Mouse (Mus musculus): ENCODE data around the gene Dpysl5.
"Not testable (repeated sequence)": the region's sequence is repeated elsewhere in the genome, so short reads cannot be mapped to it uniquely, and the experiment has no call there.

Dpysl5 gene

DNA sequence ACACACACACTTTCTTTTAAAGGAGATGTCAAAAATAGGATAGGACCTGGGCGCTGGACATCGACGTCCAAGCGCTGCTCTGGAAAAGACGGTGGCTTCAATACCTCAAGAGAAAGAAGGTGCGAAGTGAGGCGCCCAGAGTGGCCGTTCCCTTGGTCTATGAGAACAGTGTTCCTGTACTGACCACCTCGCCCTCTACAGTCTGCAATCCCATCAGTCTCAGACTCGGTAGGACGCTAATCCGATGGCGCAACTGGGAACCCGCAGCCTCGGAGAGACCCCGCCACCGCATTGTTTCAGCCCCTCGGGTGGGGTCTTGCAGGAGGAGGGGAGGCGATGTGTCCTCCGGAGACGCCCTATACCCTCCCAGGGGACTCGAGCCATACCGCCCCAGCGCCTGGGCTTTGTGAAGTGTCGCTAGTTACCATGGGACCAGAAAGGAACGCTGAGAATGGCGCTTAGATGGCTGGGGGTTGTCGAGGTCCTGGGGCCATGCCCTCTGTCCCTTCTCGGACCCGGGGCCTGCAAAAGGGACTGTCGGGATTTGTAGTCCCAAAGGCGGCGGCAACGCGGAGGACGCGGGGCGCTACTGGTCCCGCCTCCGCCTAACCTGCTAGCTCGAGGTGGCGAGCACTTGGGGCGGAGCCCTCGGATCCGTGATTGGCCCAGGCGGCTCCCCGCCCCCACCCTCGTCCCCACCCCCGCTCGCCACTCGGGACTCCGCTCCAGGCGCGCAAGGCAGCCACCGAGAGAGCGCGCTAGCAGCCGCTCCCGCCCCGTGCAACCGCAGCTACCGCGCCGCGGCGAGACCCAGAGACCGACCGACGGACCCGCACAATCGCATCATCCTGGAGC, at the start of gene Dpysl5:
TSS of gene Dpysl5 (plus strand) at position 418 of the 855 bp plus-strand sequence.
- no peak for DNase-seq (ENCODE audit: low read depth)

DNA sequence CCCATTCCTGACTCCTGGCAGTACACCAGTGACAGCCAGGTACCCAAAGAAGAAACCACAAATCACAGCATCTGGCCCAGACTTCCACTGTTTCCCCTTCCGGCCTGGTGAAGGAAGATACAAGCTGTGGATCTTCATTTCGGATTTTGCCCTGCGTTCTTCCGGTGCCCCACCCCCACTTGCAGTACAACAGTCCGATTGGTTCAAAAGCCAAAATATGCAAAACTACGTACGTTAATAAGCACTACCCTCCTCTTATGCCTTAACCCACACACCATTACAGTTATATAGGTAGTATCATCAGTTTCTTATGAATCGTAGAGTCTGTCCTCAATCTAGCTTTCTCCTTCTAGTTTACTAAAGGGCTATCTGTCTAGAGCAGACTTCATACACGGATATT, 46.0 kb upstream of the Dpysl5 start:
- DNase-seq (ENCODE audit: low read depth), result no peak

DNA sequence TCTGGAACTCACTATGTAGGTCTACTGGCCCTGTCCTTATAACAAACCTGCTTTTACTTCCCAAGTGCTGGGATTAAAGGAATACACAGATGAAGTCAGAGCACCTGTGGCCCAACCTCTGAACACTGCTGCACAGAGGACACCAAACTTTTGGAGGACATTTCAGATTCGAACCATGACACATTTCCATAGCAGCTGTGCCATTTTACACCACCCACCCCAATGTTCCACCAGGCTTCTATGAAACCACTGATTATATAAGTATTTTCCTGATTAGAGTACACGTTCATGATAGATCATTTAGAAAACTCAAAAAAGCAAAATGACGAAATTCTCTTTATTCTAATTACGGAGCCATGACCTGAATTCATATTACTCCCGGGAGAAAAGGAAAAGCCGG, 45.4 kb upstream of the Dpysl5 start:
- no peak for DNase-seq (ENCODE audit: low read depth)

DNA sequence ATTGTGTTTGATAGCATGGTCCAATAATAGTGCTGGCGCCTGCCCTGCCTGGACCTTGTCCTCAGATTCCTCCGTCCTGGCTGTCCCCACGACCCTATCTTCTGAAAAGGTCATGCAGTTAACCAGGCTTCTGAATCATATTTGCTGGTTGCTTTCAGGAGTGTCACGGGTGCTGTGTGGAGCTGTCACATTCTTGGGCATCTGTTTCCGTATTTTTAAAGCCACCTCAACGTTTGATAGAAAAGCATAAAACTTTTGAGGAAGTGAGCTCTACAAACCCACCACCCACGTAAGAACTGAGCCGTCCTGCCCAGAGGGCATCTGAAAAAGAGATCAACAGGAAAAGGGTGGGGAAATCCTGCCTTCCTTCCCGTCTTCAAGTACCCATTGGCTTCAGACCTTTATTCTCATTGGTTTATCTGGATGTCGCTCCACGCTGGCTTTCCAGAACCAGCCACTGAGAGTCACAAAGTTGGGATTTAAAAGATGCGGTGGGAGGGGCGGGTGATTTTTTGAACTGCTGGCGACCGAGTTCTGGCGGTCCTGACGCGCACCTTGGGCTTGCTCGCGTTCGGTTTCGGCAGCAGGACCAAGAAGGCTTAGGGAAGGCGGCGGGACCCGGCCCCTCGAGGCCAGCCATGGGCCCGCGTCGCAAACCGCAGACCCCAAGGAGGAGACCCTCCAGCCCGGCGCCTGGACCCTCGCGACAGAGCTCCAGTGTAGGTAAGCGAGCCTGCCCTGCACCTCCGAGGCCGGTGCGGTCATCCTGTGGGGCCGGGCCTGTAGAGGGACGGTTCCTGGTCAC, 44.8 kb upstream of the Dpysl5 start, which contains the start of gene Cenpa:
TSS of gene Cenpa (plus strand) at position 387 of the 805 bp plus-strand sequence.
- DNase-seq (ENCODE audit: low read depth), result peak; percentile 90

DNA sequence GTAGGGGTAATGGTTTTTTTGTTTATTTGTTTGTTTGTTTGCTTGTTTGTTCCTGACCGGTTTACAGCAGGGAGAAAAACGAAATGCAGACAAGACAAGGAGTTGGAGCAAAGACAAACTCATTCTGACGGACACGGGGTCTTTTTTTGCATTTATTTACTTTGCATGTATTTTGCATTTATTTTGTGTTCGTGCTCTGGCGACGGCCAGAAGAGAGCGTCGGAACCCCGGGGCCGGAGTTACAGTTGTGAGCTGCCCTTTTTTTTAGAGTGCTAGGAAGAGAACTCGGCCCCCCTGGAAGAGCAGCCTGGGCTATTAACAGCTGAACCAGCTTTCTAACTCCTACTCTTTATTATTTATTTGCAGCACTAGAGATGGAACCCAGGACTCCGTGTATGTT, 44.1 kb upstream of the Dpysl5 start:
- no peak for DNase-seq (ENCODE audit: low read depth)

DNA sequence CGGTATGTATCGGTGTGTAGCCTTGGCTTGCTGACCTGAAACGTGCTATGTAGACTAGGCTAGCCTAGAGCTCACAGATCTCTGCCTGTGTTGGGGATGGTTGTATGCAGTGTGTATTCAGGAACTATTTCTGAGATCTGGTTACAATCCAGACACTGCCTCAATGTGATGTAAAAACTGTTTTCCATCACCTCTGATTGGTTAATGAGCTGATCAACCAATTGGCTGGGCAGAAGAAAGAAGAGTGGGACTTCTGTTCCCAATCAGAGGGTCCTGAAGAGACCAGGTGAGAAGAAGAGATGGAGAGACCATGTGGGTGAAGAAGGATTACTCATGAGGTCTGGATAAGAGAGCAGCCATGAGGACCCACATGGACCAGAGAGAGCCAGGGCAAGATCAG, 43.7 kb upstream of the Dpysl5 start:
- DNase-seq (ENCODE audit: low read depth), result no peak

DNA sequence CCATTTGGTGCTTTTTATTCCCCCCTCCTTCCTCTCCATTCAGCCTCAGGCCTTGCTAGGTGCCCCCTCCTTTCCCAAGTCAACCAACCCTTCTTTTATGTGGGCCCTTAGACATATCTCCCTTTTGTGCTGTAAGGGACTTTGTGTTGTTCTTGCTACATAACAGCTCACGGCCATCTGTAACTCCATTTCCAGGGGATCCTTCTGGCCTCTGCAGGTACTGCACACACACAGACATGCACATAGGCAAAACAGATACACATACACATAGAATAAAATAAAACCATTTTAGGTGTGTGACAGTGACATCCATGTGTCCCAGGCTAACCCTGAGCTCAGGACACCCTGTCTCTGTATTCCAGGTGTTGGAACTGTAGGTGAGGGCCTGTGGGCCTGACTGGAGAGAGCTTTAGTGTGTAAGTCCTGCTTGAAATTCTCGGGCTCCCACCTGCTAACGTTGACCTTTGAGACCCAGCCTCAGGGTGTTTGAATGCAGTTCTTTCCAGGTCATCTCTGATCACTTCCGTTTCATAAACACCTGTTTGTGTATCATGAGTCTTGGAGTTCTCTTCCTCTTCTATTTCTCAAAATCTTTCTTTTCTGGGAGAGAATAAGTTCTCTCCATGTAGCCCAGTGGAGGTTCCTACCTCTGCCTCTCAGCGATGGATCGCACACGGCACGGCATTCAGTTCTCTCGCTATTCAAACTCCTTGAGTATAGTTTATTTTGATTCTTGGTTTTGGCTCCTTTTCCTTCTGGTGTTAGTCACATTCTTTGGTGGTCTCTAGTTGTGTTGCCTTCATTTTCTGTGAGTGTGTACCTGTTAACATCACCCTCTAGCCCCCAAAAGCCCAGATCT, 42.5 kb upstream of the Dpysl5 start:
- no peak for DNase-seq (ENCODE audit: low read depth)

DNA sequence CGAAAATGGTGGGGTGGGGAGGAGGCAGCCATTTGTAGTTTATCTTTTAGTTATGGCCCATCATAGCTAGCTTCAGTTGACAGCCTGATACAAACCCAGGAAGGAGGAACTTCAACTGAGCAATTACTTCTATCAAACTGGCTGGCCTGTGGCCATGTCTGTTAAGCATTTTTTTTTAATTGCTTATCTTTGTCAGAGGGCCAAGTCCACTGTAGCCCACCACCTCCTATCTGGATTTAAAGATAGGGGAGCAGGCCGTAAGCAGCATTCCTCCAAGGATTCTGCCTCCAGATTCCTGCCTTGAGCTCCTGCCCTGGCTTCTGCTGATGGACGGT, 41.9 kb upstream of the Dpysl5 start:
- DNase-seq (ENCODE audit: low read depth), result no peak

DNA sequence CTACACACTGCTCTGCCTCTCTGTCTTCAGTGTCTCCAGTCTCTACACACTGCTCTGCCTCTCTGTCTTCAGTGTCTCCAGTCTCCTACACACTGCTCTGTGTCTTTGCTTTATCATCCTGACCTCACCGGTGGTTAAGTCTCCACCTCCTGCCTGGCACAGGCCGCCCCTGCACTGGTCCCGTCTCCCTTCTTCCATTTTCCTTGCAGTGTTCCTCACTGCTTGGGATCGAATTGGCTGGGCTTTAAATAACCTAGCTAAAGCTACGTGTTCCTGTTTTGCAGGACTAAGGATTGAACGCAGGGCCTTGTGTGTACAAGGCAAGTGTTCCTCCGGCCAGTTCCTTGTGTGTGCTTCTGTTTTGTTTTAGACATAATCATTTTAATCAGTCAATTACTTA, 41.3 kb upstream of the Dpysl5 start:
- no peak for DNase-seq (ENCODE audit: low read depth)

DNA sequence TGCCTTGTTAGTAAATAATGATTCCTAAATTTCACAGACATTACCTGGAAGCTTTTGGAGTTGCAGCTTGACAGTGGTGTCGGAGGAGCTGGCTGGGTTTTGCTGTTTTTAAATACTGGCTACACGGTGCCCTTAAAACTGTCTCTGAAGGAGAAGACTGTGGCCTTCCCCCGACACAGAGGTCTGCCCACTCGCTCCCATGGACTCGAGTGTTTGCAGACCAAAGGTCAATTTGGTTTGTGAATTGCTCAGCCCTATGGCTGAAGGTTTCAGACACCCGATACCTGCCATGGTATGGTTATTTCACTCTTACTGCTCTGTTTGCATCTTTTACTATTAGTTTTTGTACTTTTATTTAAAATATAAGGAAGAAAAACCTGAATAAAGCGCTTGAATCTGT, 37.4 kb upstream of the Dpysl5 start:
- no peak for DNase-seq (ENCODE audit: low read depth)

DNA sequence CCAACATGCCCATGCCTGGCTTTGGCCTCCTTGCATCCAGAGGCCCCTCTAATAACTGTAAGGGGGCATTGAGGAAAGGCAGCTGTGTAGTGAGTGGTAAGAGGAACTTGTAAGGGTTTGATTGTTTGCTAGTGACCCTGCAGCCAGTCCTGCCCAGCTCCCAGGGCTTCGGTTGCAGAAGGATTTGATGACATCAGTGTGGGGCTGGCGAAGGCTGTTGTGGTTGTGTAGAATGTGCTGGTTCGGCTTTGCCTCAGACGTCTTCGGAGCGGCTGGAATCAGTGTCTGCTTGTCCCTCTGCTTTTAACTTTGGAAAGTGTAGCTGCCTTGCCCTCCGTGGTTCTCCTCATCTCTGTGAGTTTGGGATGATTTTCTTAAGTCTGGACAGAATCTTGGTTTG, 34.6 kb upstream of the Dpysl5 start:
- DNase-seq (ENCODE audit: low read depth), result no peak

DNA sequence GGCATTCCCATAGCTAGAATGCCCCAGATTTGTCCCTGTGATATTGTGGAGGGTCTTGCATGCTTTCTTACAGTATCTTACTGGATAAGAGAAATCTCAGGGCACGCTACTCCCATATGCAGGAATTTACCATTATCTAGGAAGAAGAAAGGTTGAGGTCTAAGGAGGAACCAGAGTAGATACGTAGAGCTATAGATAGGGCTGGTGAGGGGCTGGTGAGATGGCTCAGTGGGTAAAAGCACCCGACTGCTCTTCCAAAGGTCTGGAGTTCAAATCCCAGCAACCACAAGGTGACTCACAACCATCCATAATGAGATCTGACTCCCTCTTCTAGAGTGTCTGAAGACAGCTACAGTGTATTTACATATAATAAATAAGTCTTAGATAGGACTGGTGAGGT, 33.3 kb upstream of the Dpysl5 start:
- not testable (repeated sequence) for DNase-seq (ENCODE audit: low read depth)

DNA sequence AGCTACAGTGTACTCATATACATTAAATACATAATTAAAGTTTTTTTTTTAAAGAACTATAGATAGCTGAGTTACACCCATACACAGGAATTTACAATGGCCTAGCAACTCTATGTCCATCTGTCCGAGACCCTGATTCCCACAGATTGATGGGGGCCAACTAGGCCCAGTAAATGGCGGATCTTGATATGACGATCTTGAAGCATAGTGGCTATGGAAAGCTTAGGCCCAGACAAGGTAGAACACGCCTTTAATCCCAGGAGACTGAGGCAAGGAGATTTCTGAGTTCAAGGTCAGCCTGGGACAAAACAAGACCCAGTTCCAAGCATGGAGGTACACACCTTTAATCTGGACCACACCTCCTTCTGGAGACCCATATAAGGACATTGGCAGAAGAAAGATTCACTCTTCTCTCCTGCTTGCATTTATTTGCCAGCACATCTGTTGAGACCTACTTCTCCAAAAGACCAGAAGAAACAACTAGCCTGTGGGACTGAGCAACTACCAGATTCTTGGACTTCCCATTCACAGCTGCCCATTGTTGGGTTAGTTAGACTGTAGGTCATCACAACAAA, 32.6 kb upstream of the Dpysl5 start:
- no peak for DNase-seq (ENCODE audit: low read depth)

DNA sequence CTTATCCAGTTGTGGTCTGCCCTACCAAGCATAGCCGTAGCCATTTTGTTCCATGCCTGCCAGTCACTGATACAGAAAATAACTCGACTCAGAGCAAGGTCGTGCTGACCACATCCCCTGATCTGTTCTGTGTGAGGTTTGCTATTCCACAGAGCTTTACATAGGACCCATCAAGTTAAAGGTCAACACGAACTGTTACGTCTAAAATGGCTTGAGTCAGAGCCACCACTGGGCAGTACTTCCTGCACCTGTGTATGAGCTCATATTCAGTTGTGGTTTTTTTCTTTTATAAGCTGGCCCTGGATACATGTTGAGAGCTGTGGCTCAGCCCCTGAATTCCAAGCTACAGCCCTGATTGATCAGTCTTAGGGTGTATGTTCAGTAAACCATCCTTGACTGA, 31.8 kb upstream of the Dpysl5 start:
- DNase-seq (ENCODE audit: low read depth), result no peak

DNA sequence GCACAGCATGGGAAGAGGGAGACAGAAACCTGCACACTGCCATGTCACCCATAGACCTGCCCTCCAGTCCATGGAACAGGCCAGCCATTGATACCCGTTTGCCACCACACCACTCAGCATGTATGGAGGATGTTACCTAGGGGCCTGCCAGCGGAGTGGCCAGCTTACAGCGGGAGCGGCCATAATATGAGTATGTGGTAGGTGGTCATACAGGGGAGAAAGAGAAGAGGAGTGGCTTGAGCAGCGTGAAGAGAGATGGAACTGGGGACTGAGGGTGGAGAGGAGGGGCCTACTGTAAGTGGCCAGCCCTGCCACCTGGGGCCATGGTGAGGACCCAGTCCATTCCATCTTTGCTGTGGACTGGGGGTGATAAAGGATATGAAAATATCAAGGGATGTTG, 29.4 kb upstream of the Dpysl5 start:
- DNase-seq (ENCODE audit: low read depth), result no peak

DNA sequence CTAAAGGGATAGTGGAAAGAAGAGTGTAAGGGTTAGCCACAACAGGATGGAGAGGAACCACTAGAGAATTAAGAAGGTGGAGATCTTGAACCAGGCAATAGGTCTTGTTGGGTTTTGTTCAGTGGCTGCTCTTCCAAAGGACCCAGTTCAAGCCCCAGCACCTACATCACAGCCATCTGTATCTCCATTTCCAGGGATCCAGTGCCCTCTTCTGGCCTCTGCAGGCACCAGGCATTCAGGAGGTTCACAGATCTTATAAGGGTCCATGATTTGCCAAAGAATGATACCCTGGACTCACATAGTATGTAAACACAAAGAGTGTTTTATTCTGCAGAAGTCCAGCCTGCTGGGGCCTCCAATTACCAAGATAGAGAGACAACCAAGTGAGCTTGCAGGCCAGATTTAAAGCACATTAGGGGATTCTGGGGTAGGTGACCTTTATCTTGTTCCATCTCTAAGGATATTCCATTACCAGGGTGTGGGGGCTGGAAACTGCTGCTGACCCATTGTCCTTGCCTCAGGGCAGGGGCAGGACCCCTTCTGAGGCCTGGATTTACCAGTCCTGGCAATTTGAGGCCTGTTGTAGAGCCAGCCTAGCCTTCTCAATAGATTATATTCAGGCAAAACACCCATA, 28.3 kb upstream of the Dpysl5 start:
- DNase-seq (ENCODE audit: low read depth), result no peak

DNA sequence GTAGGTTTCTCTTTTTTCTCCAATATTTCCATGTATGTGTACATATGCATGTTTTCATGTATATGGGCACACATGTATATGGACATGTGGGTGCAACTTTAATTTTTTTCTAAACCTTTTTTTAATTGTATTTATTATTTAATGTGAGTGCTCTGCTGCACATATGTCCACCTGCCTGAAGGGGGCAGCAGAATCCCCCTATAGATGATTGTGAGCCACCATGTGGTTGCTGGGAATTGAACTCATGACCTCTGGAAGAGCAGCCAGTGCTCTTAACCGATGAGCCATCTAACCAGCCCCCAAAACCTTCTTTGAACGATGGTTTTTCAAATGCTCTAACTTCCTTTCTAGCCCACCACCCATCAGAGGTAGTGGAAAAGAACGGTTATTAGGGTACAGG, 27.4 kb upstream of the Dpysl5 start:
- no peak for DNase-seq (ENCODE audit: low read depth)

DNA sequence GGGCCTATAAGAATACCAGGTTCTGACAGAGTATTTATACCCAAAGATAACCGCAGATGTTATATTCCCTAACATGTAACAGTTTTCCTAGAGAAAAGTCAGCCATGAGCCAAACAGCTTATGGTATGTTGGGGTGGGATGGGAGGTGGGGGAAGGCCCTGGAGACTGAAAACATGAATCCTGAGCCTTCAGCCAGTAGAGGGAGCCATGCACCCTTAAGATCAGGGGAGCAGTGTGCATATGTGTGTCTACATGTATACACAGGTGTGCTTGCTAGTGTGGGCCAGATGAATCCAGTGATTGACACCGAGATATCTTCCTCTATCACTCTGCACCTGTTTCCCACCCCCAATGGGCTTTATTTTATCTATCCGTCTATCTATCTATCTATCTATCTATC, 24.6 kb upstream of the Dpysl5 start:
- no peak for DNase-seq (ENCODE audit: low read depth)

DNA sequence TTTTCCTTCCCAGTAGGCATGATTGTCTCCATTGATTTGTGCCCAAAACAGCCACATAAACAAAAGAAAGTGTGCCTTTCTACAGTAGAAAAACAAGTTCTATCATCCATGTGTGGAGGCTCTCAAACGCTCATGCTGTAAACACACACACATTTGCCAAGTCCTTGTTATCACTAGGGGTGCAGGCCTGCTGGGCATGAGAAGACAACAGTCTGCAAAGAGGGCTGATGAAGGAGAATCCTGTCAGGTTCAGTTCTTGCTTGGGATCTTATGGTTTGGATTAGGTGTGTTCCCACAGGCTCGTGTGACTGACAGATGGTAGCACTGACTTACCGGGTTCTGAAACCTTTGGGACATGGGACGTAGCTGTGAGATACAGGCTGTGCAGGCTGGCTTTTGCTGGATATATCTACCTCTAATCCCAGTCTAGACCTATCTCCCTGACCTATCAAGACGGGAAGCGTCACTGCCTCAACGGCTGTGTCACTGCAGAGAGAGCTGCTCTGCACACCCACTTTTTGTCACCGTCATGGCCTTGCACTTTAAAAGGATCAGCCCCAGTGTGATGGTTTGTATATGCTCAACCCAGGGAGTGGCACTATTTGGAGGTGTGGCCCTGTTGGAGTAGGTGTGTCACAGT, 10.9 kb upstream of the Dpysl5 start:
- DNase-seq (ENCODE audit: low read depth), result no peak

DNA sequence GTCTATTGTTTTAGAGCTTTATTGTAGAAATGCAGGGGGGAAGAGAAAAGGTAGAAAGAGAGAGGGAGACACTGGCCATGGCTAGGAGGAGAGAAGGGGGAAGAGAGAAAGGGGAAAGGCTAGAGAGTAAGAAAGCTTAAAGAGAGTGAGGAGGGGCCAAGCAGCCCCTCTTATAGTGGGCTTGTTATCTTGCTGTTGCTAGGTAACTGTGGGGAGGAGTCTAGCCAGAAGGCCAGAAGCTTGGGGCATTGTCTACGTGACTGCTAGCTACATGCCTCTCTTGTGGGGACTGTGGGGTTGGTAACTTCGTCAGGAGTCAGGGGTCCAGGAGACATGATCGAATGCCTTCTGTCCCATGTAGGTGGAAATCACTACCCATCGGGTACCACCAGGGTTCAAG, 10.0 kb upstream of the Dpysl5 start:
- not testable (repeated sequence) for DNase-seq (ENCODE audit: low read depth)

DNA sequence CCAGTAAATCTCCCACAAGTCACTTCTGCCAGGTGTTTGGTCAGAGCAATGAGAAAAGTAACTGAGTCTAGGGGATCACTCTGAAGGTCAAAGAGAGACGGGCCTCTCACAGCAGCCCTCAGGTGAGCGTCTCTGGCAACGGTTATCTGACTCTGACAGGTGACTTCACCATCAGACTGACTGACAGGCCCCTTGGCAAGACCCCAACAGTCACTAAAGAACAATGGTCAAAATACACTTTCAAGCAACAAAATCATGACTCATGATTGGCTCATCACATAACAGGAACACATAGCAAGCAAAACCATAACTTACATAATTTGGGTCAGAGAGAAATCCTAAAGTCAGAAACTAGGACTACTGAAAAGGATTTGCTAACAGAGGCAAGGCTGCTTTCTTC, 9.5 kb upstream of the Dpysl5 start:
- DNase-seq (ENCODE audit: low read depth), result no peak

All from c-Kit-positive CD71-negative TER-119-negative erythroid progenitor cells, embryonic 14.5 days (primary cell).